Mouse (Mus musculus) heart, embryonic 12.5 days (tissue): ENCODE data around the gene Lamc1. TPM values are rescaled to one million over a fixed set of nuclear protein-coding genes. Genes with fewer than 3 reads are reported as not detected.
"Not testable (repeated sequence)": the region's sequence is repeated elsewhere in the genome, so short reads cannot be mapped to it uniquely, and the experiment has no call there.

Source experiments
- ATAC-seq: fragments of 200-750 bp; cut with Nextera tagmentation; 2 replicates; pipeline ENCODE4 v1.8.0; 2017; ENCODE audit warnings: moderate TSS enrichment, moderate library complexity; ENCODE audit not compliant: insufficient number of reproducible peaks, low FRiP score
- H3K27ac ChIP-seq: fragments of 300-500 bp; sonication (generic); 2 replicates; pipeline ENCODE4 v1.5.1; 2016; ENCODE audit warnings: mild to moderate bottlenecking, moderate library complexity; ENCODE audit not compliant: poor library complexity, severe bottlenecking
- H3K27me3 ChIP-seq: fragments of 300-500 bp; sonication (generic); replicated peaks from 2 replicates; pipeline ENCODE4 v1.6.1; 2016; ENCODE audit warnings: mild to moderate bottlenecking, moderate library complexity
- H3K36me3 ChIP-seq: fragments of 300-500 bp; sonication (generic); 2 replicates; pipeline ENCODE4 v1.6.1; 2016; ENCODE audit warnings: mild to moderate bottlenecking, moderate library complexity
- H3K4me1 ChIP-seq: fragments of 300-500 bp; sonication (generic); replicated peaks from 2 replicates; pipeline ENCODE4 v1.6.1; 2016; ENCODE audit warnings: mild to moderate bottlenecking
- H3K4me2 ChIP-seq: fragments of 300-500 bp; sonication (generic); 2 replicates; pipeline ENCODE4 v1.6.1; 2016; ENCODE audit warnings: mild to moderate bottlenecking, moderate library complexity
- H3K4me3 ChIP-seq: fragments of 300-500 bp; sonication (generic); 2 replicates; pipeline ENCODE4 v1.5.1; 2016; ENCODE audit warnings: mild to moderate bottlenecking
- H3K9ac ChIP-seq: fragments of 300-500 bp; sonication (generic); 2 replicates; pipeline ENCODE4 v1.6.1; 2016; ENCODE audit warnings: mild to moderate bottlenecking, moderate library complexity
- H3K9me3 ChIP-seq: fragments of 300-500 bp; sonication (generic); replicated peaks from 2 replicates; pipeline ENCODE4 v1.6.1; 2016; ENCODE audit warnings: mild to moderate bottlenecking, moderate library complexity
- WGBS: fragments of 180-500 bp; shearing (Covaris S2); methylation state at CpG from one replicate; pipeline ENCODE4 v1.1.7; 2016; 5-methylcytosine and 5-hydroxymethylcytosine counted together
- polyA plus RNA-seq: library from polyadenylated mRNA; unstranded; fragments of >200 nt; fragmentation: Nextera tagmentation; extraction: Ambion mirVana; gene quantifications from 2 replicates; pipeline ENCODE4 v1.2.1, GENCODE M21; 2016

The Lamc1 gene
- polyA plus RNA-seq, 1 experiment from 2014 or later = 134 TPM

DNA sequence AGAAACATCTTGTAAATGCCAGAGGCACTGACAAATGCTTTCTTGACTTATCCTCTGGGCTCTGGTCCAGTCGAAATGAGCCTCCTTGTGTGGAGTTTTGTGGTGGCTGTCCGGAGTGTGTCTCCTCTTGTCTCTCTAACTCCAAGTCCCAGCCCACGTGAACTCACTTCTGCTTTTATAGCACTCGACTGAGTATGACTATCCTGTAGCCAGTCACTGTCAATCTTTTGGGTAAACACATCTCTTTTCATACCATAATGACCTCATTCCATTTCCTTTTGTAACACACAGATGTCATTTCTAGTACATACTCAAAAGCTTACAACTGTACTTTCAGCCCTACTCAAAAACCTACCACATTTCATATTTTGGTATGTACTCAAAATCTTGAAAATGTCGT lies 33.1 kb downstream of the Lamc1 start:
- H3K9ac ChIP-seq, H3K36me3 ChIP-seq, ATAC-seq, H3K27ac ChIP-seq, H3K27me3 ChIP-seq, H3K4me3 ChIP-seq, H3K9me3 ChIP-seq, H3K4me2 ChIP-seq: not testable (repeated sequence)
- peaks cover 39% of the 10 kb centered on the region for H3K4me1 ChIP-seq
- WGBS = 58% methylated on average over 5 of the region's 5 CpGs

DNA sequence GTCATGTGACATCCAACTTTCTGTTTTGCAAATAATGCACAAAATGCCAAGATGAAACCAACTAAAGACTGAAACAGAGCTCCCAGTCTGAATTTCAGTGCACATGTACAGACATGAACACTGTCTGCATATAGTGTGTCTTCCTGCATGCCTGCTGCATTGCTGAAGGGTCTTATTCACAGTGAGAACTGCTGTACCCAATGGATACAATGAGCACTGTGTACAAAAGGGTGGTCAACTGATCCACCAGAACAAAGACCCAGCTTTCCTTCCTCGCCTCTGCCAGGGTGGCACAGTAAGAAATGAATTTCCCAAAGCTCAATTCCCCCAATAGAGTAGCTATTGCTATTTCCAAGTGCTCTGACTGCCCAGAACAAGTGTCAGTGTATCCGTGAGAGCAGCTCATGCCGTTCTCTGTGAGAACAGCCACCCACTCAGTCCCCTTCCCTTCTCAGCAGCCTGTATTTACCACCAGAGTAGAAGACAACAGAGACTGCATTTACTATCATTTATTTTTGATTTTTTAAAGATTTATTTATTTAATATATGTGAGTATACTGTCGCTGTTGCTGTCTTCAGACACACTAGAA lies 34.7 kb downstream of the Lamc1 start:
- not testable (repeated sequence) for H3K4me3 ChIP-seq, H3K4me2 ChIP-seq, H3K9me3 ChIP-seq, H3K27ac ChIP-seq, H3K36me3 ChIP-seq, ATAC-seq, H3K9ac ChIP-seq, H3K27me3 ChIP-seq
- peaks cover 42% of the 10 kb centered on the region for H3K4me1 ChIP-seq
- 88% methylated on average over 4 of the region's 4 CpGs for WGBS

DNA sequence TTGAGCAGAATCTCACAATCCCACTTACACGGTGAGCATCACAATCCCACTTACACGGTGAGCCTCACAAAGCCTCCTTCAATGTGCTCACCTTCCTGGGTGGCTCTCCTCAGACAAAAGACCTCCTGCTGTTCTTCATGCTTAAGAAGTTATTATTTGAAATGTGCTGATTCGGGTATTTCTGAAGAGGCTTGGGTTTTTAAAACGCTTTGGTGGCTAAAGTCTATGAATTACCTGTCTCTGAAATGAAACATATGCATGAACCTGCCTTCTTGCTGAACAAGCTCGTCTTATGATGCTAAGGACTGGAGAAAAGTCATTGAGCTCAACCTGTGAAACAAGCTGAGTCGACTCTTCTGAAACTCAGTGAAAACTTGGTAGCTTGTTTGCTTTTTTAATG lies 36.6 kb downstream of the Lamc1 start:
- H3K36me3 ChIP-seq = no peaks in the 10 kb centered on the region
- no peak overlapping the region; the same call in 1 of the 2 replicates for H3K27ac ChIP-seq
- WGBS = 83% methylated on average over 6 of the region's 6 CpGs
- H3K4me3 ChIP-seq = no peak overlapping the region
- H3K9ac ChIP-seq = no peak overlapping the region
- no peak for ATAC-seq
- peaks cover 50% of the 10 kb centered on the region for H3K4me1 ChIP-seq
- no peaks in the 10 kb centered on the region for H3K9me3 ChIP-seq
- no peak overlapping the region for H3K4me2 ChIP-seq
- no peaks in the 10 kb centered on the region for H3K27me3 ChIP-seq

DNA sequence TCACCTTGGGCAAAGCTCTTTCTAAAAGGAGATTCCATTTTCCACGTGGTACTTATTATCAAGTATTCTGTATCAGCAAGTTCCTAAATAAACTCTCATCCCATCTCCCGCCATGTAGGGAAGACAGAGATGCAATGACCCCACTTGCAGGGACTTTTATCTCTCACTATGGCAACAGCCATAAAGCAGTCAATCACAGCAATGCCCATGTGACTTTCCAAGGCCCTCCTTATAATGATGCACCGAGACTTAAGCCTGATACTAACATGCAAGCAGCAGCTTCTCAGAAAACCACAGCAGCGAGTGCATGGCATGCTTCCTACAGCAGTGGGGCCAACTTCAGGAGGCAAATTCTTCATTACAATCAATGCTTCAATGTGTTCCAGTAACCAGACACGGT lies 39.7 kb downstream of the Lamc1 start:
- no peak overlapping the region for H3K4me3 ChIP-seq
- H3K9ac ChIP-seq = no peak overlapping the region
- H3K9me3 ChIP-seq = no peaks in the 10 kb centered on the region
- peaks cover 4% of the 10 kb centered on the region; the same call in 1 of the 2 replicates for H3K36me3 ChIP-seq
- H3K27ac ChIP-seq = peak overlapping the region; percentile 87
- H3K4me2 ChIP-seq = peak overlapping the region; percentile 53
- no peak for ATAC-seq
- peaks cover 53% of the 10 kb centered on the region for H3K4me1 ChIP-seq
- H3K27me3 ChIP-seq = no peaks in the 10 kb centered on the region
- WGBS = 25% methylated on average over 5 of the region's 5 CpGs

- Histone ChIP-seq H3K4me2 (peak overlapping the region; percentile 53), H3K9me3 (no peaks in the 10 kb centered on the region), H3K9ac (peak overlapping the region; percentile 48; the same call in 1 of the 2 replicates), H3K4me1 (peaks cover 60% of the 10 kb centered on the region), H3K27me3 (no peaks in the 10 kb centered on the region), H3K4me3 (no peak overlapping the region), H3K36me3 (peaks cover 4% of the 10 kb centered on the region; the same call in 1 of the 2 replicates), H3K27ac (peak overlapping the region; percentile 87)
- peak; percentile 45 for ATAC-seq
- 28% methylated on average over 6 of the region's 6 CpGs for WGBS
Measured at GRCm38 (mm10) chr1:153292202-153292601, 40.4 kb downstream of the Lamc1 start.

GRCm38 (mm10) chr1:153291416-153291815 lies 41.2 kb downstream of the Lamc1 start:
- Histone ChIP-seq H3K36me3 (peaks cover 4% of the 10 kb centered on the region; the same call in 1 of the 2 replicates), H3K4me2 (peak overlapping the region; percentile 33; the same call in 1 of the 2 replicates), H3K27ac (peak overlapping the region; percentile 63), H3K9ac (peak overlapping the region; percentile 30; the same call in 1 of the 2 replicates), H3K4me1 (peaks cover 65% of the 10 kb centered on the region), H3K9me3 (no peaks in the 10 kb centered on the region), H3K4me3 (no peak overlapping the region), H3K27me3 (no peaks in the 10 kb centered on the region)
- 57% methylated on average over 4 of the region's 4 CpGs for WGBS
- no peak for ATAC-seq

DNA sequence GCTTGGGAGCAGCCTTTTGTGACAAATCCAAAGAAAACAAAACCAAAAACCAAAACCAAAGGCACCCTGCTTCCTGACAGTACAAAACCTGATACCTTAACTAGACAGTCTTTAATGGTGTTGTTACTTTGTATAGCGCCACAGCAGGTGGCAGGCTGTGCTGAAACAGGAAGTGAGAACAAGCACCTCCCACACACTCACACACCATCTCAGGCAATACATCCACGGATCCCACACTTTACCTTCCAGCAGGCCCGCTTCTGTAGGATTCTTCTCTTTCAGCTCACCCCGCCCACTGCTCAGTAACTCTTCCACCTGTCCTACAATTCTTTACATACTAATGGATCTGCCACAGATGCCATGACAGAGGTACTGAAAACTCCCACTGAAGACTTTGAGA lies 44.6 kb downstream of the Lamc1 start:
- 72% methylated on average over 4 of the region's 4 CpGs for WGBS
- no peaks in the 10 kb centered on the region for H3K9me3 ChIP-seq
- no peak for ATAC-seq
- H3K27me3 ChIP-seq = no peaks in the 10 kb centered on the region
- H3K4me1 ChIP-seq = peaks cover 60% of the 10 kb centered on the region
- no peak overlapping the region for H3K4me2 ChIP-seq
- peak overlapping the region; percentile 12 for H3K27ac ChIP-seq
- peaks cover 4% of the 10 kb centered on the region; the same call in 1 of the 2 replicates for H3K36me3 ChIP-seq
- H3K9ac ChIP-seq = no peak overlapping the region
- H3K4me3 ChIP-seq = no peak overlapping the region

GRCm38 (mm10) chr1:153287443-153287842 lies 45.1 kb downstream of the Lamc1 start:
- Histone ChIP-seq H3K9me3 (no peaks in the 10 kb centered on the region), H3K27me3 (no peaks in the 10 kb centered on the region), H3K4me3 (no peak overlapping the region), H3K9ac (no peak overlapping the region), H3K36me3 (peaks cover 4% of the 10 kb centered on the region; the same call in 1 of the 2 replicates), H3K4me1 (peaks cover 60% of the 10 kb centered on the region), H3K27ac (peak overlapping the region; percentile 12), H3K4me2 (no peak overlapping the region)
- no peak for ATAC-seq
- 54% methylated on average over 5 of the region's 5 CpGs for WGBS

DNA sequence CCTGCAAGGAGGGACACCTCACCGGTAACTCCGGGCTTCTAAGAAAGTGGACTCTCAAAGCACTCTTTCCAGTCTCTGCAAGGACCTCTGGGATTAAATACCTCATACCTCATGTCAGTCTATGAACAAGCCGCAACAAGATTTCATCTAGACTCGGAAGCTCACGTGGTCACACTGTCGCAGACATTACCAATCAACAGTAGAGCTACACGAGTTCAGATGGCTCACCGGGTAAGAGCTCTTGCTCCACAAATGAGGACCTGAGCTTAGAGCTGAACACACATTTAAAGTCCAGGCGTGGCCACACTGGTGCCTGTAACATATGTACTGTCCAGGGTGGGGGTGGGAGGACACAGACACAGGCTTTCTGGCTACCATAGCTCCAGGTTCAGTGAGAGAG lies 46.4 kb downstream of the Lamc1 start:
- no peak overlapping the region for H3K4me3 ChIP-seq
- peaks cover 4% of the 10 kb centered on the region; the same call in 1 of the 2 replicates for H3K36me3 ChIP-seq
- peak overlapping the region; percentile 17 for H3K27ac ChIP-seq
- H3K27me3 ChIP-seq = no peaks in the 10 kb centered on the region
- H3K4me2 ChIP-seq = no peak overlapping the region
- peaks cover 62% of the 10 kb centered on the region for H3K4me1 ChIP-seq
- no peak overlapping the region for H3K9ac ChIP-seq
- no peaks in the 10 kb centered on the region for H3K9me3 ChIP-seq
- whole genome bisulfite sequencing = 77% methylated on average over 9 of the region's 9 CpGs
- ATAC-seq = no peak

DNA sequence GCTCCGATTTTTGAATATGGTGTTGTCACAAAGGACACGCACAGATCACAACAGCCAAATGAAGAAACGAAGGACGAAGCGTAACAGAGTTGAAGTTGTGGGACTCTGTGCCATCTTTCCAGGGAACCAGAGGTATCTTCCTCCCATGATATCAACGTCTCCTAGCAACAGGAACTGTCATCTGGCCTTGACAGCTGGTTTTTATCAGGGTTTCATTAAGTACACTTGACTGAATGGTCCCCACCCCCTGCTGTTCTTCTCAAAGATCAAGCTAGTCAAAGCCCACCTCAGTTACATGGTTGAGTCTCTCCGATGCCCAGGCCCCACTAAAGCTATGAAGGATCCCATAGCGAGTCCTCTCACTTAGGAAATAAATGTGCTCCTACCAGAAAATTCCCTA lies 47.4 kb downstream of the Lamc1 start:
- H3K4me3 ChIP-seq = no peak overlapping the region
- no peak overlapping the region for H3K9ac ChIP-seq
- 63% methylated on average over 8 of the region's 8 CpGs for WGBS
- H3K27me3 ChIP-seq = no peaks in the 10 kb centered on the region
- no peaks in the 10 kb centered on the region for H3K9me3 ChIP-seq
- peaks cover 68% of the 10 kb centered on the region for H3K4me1 ChIP-seq
- no peak overlapping the region for H3K4me2 ChIP-seq
- ATAC-seq = 0 out of 2 replicates have a peak, but pooled peaks have one; percentile 17
- H3K36me3 ChIP-seq = peaks cover 4% of the 10 kb centered on the region; the same call in 1 of the 2 replicates
- H3K27ac ChIP-seq = no peak overlapping the region

- no peaks in the 10 kb centered on the region for H3K36me3 ChIP-seq
- no peak for ATAC-seq
- 64% methylated on average over 5 of the region's 5 CpGs for WGBS
- H3K4me1 ChIP-seq = peaks cover 82% of the 10 kb centered on the region
- no peak overlapping the region for H3K9ac ChIP-seq
- peak overlapping the region; percentile 39; the same call in 1 of the 2 replicates for H3K27ac ChIP-seq
- no peaks in the 10 kb centered on the region for H3K27me3 ChIP-seq
- no peak overlapping the region for H3K4me2 ChIP-seq
- H3K9me3 ChIP-seq = no peaks in the 10 kb centered on the region
- no peak overlapping the region for H3K4me3 ChIP-seq
Measured at GRCm38 (mm10) chr1:153282342-153282975, 50.1 kb downstream of the Lamc1 start.
